Mouse (Mus musculus): ENCODE data around the gene Atp6v0d1.
"Not testable (repeated sequence)": the region's sequence is repeated elsewhere in the genome, so short reads cannot be mapped to it uniquely, and the experiment has no call there.

Atp6v0d1 gene

GRCm38 (mm10) chr8:105565952-105566702, at the start of gene Atp6v0d1:
Atp6v0d1 (minus strand) TSS chr8:105566047.
- peak; percentile 100 for DNase-seq (ENCODE audit: low spot score)

- DNase-seq (ENCODE audit: low spot score), result no peak
These were observed 48.1 kb upstream of the Atp6v0d1 start for GRCm38 (mm10) chr8:105613830-105614511.

- peak; percentile 39 for DNase-seq (ENCODE audit: low spot score)
These were observed 47.2 kb upstream of the Atp6v0d1 start for GRCm38 (mm10) chr8:105613037-105613436.

- DNase-seq (ENCODE audit: low spot score), result no peak
These were observed 46.0 kb upstream of the Atp6v0d1 start for GRCm38 (mm10) chr8:105611836-105612235.

GRCm38 (mm10) chr8:105609771-105610170, 43.9 kb upstream of the Atp6v0d1 start:
- DNase-seq (ENCODE audit: low spot score), result no peak

- no peak for DNase-seq (ENCODE audit: low spot score)
These were observed 43.5 kb upstream of the Atp6v0d1 start for GRCm38 (mm10) chr8:105609355-105609754.

- peak; percentile 64 for DNase-seq (ENCODE audit: low spot score)
These were observed 41.8 kb upstream of the Atp6v0d1 start for GRCm38 (mm10) chr8:105607684-105608083.

- DNase-seq (ENCODE audit: low spot score), result no peak
These were observed 41.2 kb upstream of the Atp6v0d1 start for GRCm38 (mm10) chr8:105607062-105607461.

GRCm38 (mm10) chr8:105606189-105607023, 40.6 kb upstream of the Atp6v0d1 start:
- peak; percentile 77 for DNase-seq (ENCODE audit: low spot score)

GRCm38 (mm10) chr8:105605491-105606188, 39.8 kb upstream of the Atp6v0d1 start:
- peak; percentile 31 for DNase-seq (ENCODE audit: low spot score)

- DNase-seq (ENCODE audit: low spot score), result peak; percentile 84
These were observed 39.0 kb upstream of the Atp6v0d1 start, which contains the start of gene Ripor1 for GRCm38 (mm10) chr8:105604804-105605381. Ripor1 (plus strand) TSS chr8:105605255.

- not testable (repeated sequence) for DNase-seq (ENCODE audit: low spot score)
These were observed 36.7 kb upstream of the Atp6v0d1 start for GRCm38 (mm10) chr8:105602540-105602939.

- DNase-seq (ENCODE audit: low spot score), result no peak
These were observed 35.5 kb upstream of the Atp6v0d1 start for GRCm38 (mm10) chr8:105601301-105601700.

GRCm38 (mm10) chr8:105598777-105599176, 32.9 kb upstream of the Atp6v0d1 start:
- no peak for DNase-seq (ENCODE audit: low spot score)

- DNase-seq (ENCODE audit: low spot score), result peak; percentile 66
These were observed 30.7 kb upstream of the Atp6v0d1 start for GRCm38 (mm10) chr8:105596362-105597034.

GRCm38 (mm10) chr8:105594451-105595242, 28.8 kb upstream of the Atp6v0d1 start:
- DNase-seq (ENCODE audit: low spot score), result no peak

- DNase-seq (ENCODE audit: low spot score), result peak; percentile 72
These were observed 28.0 kb upstream of the Atp6v0d1 start for GRCm38 (mm10) chr8:105593859-105594258.

GRCm38 (mm10) chr8:105592431-105592830, 26.6 kb upstream of the Atp6v0d1 start:
- DNase-seq (ENCODE audit: low spot score), result no peak

GRCm38 (mm10) chr8:105579719-105580118, 13.9 kb upstream of the Atp6v0d1 start:
- no peak for DNase-seq (ENCODE audit: low spot score)

GRCm38 (mm10) chr8:105575538-105575937, 9.7 kb upstream of the Atp6v0d1 start:
- DNase-seq (ENCODE audit: low spot score), result peak; percentile 58

All from adipocyte (in vitro differentiated cells).